Mouse (Mus musculus) skeletal muscle tissue, adult 2 months (tissue): Measurements from ENCODE around the gene Dlx3.

ENCODE experiments used
- DNase-seq: peaks from one replicate; pipeline ENCODE4 v3.0.0-alpha.2; 2012; ENCODE audit warnings: low read depth, low spot score

The Dlx3 gene

GRCm38 (mm10) chr11:95119990-95120632, at the start of gene Dlx3:
Dlx3 (plus strand) TSS chr11:95120119.
- DNase-seq: no peak

GRCm38 (mm10) chr11:95070140-95071107, 49.5 kb upstream of the Dlx3 start:
- no peak for DNase-seq

GRCm38 (mm10) chr11:95071266-95071665, 48.7 kb upstream of the Dlx3 start:
- DNase-seq: no peak

GRCm38 (mm10) chr11:95072136-95072535, 47.8 kb upstream of the Dlx3 start:
- no peak for DNase-seq

GRCm38 (mm10) chr11:95072804-95073203, 47.1 kb upstream of the Dlx3 start:
- DNase-seq: no peak

- no peak for DNase-seq
These were observed 46.1 kb upstream of the Dlx3 start for GRCm38 (mm10) chr11:95073835-95074234.

GRCm38 (mm10) chr11:95074694-95075093, 45.2 kb upstream of the Dlx3 start:
- no peak for DNase-seq

GRCm38 (mm10) chr11:95075197-95076040, 44.5 kb upstream of the Dlx3 start:
- no peak for DNase-seq

- no peak for DNase-seq
These were observed 43.8 kb upstream of the Dlx3 start for GRCm38 (mm10) chr11:95076041-95076535.

- no peak for DNase-seq
These were observed 43.3 kb upstream of the Dlx3 start, which contains the start of gene Itga3 for GRCm38 (mm10) chr11:95076536-95077111. Itga3 (minus strand) TSS chr11:95076801.

GRCm38 (mm10) chr11:95077956-95078355, 42.0 kb upstream of the Dlx3 start:
- DNase-seq: no peak

- no peak for DNase-seq
These were observed 40.6 kb upstream of the Dlx3 start for GRCm38 (mm10) chr11:95079256-95079875.

- no peak for DNase-seq
These were observed 39.1 kb upstream of the Dlx3 start for GRCm38 (mm10) chr11:95080783-95081182.

GRCm38 (mm10) chr11:95082896-95083295, 37.0 kb upstream of the Dlx3 start:
- no peak for DNase-seq

GRCm38 (mm10) chr11:95084175-95084574, 35.7 kb upstream of the Dlx3 start:
- no peak for DNase-seq

- DNase-seq: no peak
These were observed 35.0 kb upstream of the Dlx3 start for GRCm38 (mm10) chr11:95084811-95085382.

- no peak for DNase-seq
These were observed 34.2 kb upstream of the Dlx3 start for GRCm38 (mm10) chr11:95085710-95086109.

GRCm38 (mm10) chr11:95086229-95086628, 33.7 kb upstream of the Dlx3 start:
- no peak for DNase-seq

- DNase-seq: no peak
These were observed 32.4 kb upstream of the Dlx3 start for GRCm38 (mm10) chr11:95087301-95088228.
